Mouse (Mus musculus) adrenal gland, postnatal 25 days (tissue): ENCODE measurements around the gene Prr5l. TPM values are rescaled to one million over a fixed set of nuclear protein-coding genes. Genes with fewer than 3 reads are reported as not detected.

Experiments used
- DNase-seq: peaks from one replicate; pipeline ENCODE4 v3.0.0; 2021; ENCODE audit warnings: mixed read lengths
- total RNA-seq: library from RNA; stranded (reverse); gene quantifications from 2 replicates; pipeline ENCODE4 v1.2.3, GENCODE M21; 2021

The Prr5l gene
- total RNA-seq, 1 experiment from 2014 or later, result 5.9 TPM

- DNase-seq, result peak; percentile 12
Measured at GRCm38 (mm10) chr2:101822785-101823184, 60.0 kb downstream of the Prr5l start.

- no peak for DNase-seq
Measured at GRCm38 (mm10) chr2:101820816-101821215, 62.0 kb downstream of the Prr5l start.

- DNase-seq, result no peak
Measured at GRCm38 (mm10) chr2:101818986-101819764, 63.7 kb downstream of the Prr5l start.

- DNase-seq, result no peak
Measured at GRCm38 (mm10) chr2:101816646-101817308, 66.0 kb downstream of the Prr5l start.

GRCm38 (mm10) chr2:101815250-101815934 is 67.4 kb downstream of the Prr5l start:
- peak; percentile 34 for DNase-seq

GRCm38 (mm10) chr2:101814272-101814625 is 68.6 kb downstream of the Prr5l start:
- DNase-seq, result no peak

- no peak for DNase-seq
Measured at GRCm38 (mm10) chr2:101813581-101814271, 69.1 kb downstream of the Prr5l start.

- DNase-seq, result no peak
Measured at GRCm38 (mm10) chr2:101811925-101812324, 70.9 kb downstream of the Prr5l start.

GRCm38 (mm10) chr2:101810774-101811173 is 72.1 kb downstream of the Prr5l start:
- DNase-seq, result no peak

GRCm38 (mm10) chr2:101809640-101810305 is 73.1 kb downstream of the Prr5l start:
- DNase-seq, result no peak

GRCm38 (mm10) chr2:101807756-101808155 is 75.1 kb downstream of the Prr5l start:
- DNase-seq, result no peak

GRCm38 (mm10) chr2:101802240-101802639 is 80.6 kb downstream of the Prr5l start:
- DNase-seq, result no peak

GRCm38 (mm10) chr2:101797901-101798250 is 85.0 kb downstream of the Prr5l start:
- DNase-seq, result no peak

GRCm38 (mm10) chr2:101797166-101797900 is 85.5 kb downstream of the Prr5l start:
- DNase-seq, result peak; percentile 46

- DNase-seq, result peak; percentile 71
Measured at GRCm38 (mm10) chr2:101796287-101797115, 86.3 kb downstream of the Prr5l start.

- no peak for DNase-seq
Measured at GRCm38 (mm10) chr2:101792130-101792529, 90.7 kb downstream of the Prr5l start.

GRCm38 (mm10) chr2:101783255-101783654 is 99.6 kb downstream of the Prr5l start:
- DNase-seq, result no peak

- DNase-seq, result no peak
Measured at GRCm38 (mm10) chr2:101781357-101781777, 101.5 kb downstream of the Prr5l start.

GRCm38 (mm10) chr2:101778080-101778479 is 104.7 kb downstream of the Prr5l start:
- no peak for DNase-seq

GRCm38 (mm10) chr2:101763503-101763902 is 119.3 kb downstream of the Prr5l start:
- DNase-seq, result no peak
